Mouse (Mus musculus) C2C12 (cell line): ENCODE results near the gene Mup8.
"Not testable (repeated sequence)": the region's sequence is repeated elsewhere in the genome, so short reads cannot be mapped to it uniquely, and the experiment has no call there.

Source experiments
- CEBPB ChIP-seq: IDR thresholded peaks from one replicate; pipeline ENCODE4 v1.6.1; 2011; ENCODE audit warnings: low read depth, mild to moderate bottlenecking, control low read depth, moderate library complexity
- CTCF ChIP-seq: IDR thresholded peaks from one replicate; pipeline ENCODE4 v1.5.1; 2011; ENCODE audit not compliant: control insufficient read depth, insufficient read depth, insufficient read length
- MYOG ChIP-seq: IDR thresholded peaks from one replicate; pipeline ENCODE4 v1.6.1; 2011; ENCODE audit not compliant: control insufficient read depth, insufficient read length; ENCODE audit errors: extremely low read depth

DNA sequence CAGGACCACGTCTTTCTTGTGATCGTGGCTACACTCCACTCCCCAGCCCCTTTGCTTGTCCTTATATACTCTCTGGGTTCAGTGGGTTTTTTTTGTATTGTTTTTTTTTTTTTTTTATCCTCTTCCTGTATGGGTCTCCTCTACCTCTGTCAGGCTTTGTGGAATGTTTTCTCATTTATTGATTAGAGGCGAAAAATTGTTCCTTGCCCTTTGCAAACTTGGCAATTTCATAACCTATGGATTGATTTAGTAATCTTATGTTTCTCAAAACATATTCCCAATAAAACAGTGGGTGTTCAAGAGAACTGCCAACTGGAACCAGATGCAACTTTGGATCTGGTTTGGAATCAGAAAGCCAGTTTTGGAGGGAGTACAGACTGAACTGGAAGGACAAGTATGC, at the start of gene Mup8:
- TF ChIP-seq MYOG, CTCF, CEBPB: not testable (repeated sequence)
